Mouse (Mus musculus) cerebellum, adult 2 months (tissue): ENCODE measurements around the gene Grap. TPM values are rescaled to one million over a fixed set of nuclear protein-coding genes. Genes with fewer than 3 reads are reported as not detected.
A peak's percentile ranks its signal among the peaks of the same experiment; 100 is the strongest.

Source experiments
- DNase-seq, 2 experiments: peaks; one replicate each; pipeline ENCODE4 v3.0.0; 2021
- H3K27ac ChIP-seq: fragments of 200-500 bp; 2 replicates; pipeline ENCODE4 v1.5.1; 2012; ENCODE audit warnings: low read length, control low read depth, inconsistent platforms; ENCODE audit not compliant: insufficient read depth
- H3K27me3 ChIP-seq: fragments of 200-500 bp; 2 replicates; pipeline ENCODE4 v1.6.1; 2012; ENCODE audit warnings: inconsistent platforms, mild to moderate bottlenecking, low read length, moderate library complexity; ENCODE audit not compliant: control insufficient read depth, insufficient read depth
- H3K4me1 ChIP-seq: fragments of 200-500 bp; 2 replicates; pipeline ENCODE4 v1.6.1; 2011; ENCODE audit warnings: low read length; ENCODE audit not compliant: control insufficient read depth, insufficient read depth
- H3K4me3 ChIP-seq: fragments of 200-500 bp; replicated peaks from 2 replicates; pipeline ENCODE3; 2011; ENCODE audit warnings: mild to moderate bottlenecking, low read depth, low read length, control low read depth; ENCODE audit not compliant: insufficient read depth
- CTCF ChIP-seq: fragments of 200-500 bp; IDR thresholded peaks from 2 replicates; pipeline ENCODE4 v1.5.1; 2011; ENCODE audit warnings: low read depth, mild to moderate bottlenecking, control low read depth, low read length, moderate library complexity, borderline replicate concordance; ENCODE audit not compliant: insufficient read depth
- POLR2A ChIP-seq: fragments of 200-500 bp; IDR thresholded peaks from 2 replicates; pipeline ENCODE4 v1.6.1; 2011; ENCODE audit warnings: low read length, control low read depth, borderline replicate concordance; ENCODE audit not compliant: insufficient read depth
- WGBS: fragments of 180-500 bp; shearing (Covaris S2); methylation state at CpG from one replicate; pipeline ENCODE4 v1.1.7; 2018; 5-methylcytosine and 5-hydroxymethylcytosine counted together
- polyA plus RNA-seq: library from polyadenylated mRNA; depleted of rRNA; stranded (reverse); fragments of >200 nt; gene quantifications from 2 replicates; pipeline ENCODE4 v1.2.3, GENCODE M21; 2012

Grap gene
- polyA plus RNA-seq, 1 experiment = 5.4 TPM

DNA sequence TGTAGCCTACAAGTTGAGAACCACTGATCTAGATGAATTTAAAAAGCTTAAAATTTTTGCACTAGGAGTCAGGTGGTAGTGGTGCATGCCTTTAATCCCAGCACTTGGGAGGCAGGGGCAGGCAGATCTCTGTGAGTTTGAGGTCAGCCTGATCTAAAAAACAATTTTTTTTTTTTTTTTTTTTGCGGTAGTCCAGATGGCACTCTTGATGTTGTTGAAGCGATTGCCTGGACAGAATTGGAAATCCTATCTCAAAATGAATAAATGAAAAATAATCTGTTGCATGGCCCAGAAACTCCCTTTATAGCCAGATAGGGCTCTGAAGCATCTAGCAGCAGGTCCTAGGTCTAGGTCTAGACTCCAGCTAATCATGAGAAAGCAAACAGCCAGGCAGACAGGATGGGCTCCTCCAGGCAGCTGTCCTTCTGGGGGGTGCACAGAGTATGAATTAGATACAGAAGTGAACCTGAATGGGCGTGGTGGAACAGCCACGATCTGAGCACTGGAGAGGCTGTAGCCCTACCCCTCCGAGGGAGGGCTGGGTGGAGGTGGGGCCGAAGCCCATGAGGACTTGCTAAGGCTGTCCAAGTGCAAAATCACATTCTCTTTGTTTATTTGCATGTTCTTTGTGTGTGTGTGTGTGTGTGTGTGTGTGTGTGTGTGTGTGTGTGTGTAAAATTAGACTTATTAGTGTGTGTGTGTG lies 3.2 kb downstream of the Grap start:
- Histone ChIP-seq H3K4me3 (no peak overlapping the region), H3K4me1 (peaks cover 28% of the 10 kb centered on the region), H3K27me3 (no peaks in the 10 kb centered on the region), H3K27ac (no peak overlapping the region)
- 80% methylated on average over 6 of the region's 6 CpGs for WGBS
- no peak for TF ChIP-seq CTCF
- no peak for TF ChIP-seq POLR2A
- no peak for DNase-seq

DNA sequence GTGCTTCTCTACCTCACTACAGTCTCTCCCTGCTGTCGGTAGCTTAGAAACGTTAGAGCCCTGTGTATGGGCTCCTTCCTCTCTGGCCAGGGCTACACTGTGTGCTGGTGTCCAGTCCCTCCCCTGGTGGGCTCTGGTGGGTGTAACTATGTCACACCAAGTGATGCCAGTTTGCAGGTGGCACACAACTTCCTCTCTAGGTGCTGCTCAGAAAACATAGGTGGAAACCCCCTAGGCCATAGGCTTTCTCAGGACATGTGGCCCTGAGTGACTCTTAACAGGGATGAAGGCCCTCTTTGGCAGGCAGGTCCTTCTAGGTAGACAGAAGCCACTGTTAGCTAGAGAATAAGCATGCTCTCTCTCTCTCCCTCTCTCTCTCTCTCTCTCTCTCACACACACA lies 4.4 kb downstream of the Grap start:
- no peak overlapping the region for H3K4me3 ChIP-seq
- WGBS = 88% methylated on average over 2 of the region's 2 CpGs
- H3K27me3 ChIP-seq = no peaks in the 10 kb centered on the region
- no peak overlapping the region for H3K27ac ChIP-seq
- peaks cover 28% of the 10 kb centered on the region for H3K4me1 ChIP-seq
- TF ChIP-seq CTCF (no peak), POLR2A (no peak)
- no peak for DNase-seq

DNA sequence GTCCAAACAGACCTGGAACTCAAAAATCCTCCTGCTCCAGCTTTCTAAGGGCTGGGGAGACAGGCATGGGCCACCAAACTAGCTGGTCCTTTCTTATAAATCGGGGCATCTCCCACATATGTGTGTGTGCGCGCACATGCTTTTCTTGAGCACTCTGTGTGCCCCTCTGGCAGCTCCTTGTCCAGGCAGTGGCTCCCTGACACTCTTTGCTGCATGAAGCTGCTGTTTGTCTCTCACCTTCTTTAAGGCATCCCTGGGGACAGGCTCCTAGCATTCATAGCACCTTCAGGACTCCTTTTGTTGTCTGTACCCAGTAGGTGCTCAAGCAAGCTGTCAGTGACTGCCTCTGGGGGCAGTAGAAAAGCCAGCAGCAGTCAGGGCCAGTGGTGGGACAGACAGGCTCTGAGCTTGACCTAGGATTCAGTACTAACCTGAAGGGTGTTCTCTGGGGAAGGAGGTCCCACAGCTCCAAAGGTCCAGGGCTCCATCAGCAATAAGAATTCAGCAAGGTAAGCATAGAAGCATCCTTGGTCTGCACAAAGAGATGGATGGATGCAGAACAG lies 5.4 kb downstream of the Grap start:
- DNase-seq = no peak
- WGBS = 96% methylated on average over 3 of the region's 3 CpGs
- Histone ChIP-seq H3K27ac (no peak overlapping the region), H3K27me3 (no peaks in the 10 kb centered on the region), H3K4me3 (no peak overlapping the region), H3K4me1 (peaks cover 28% of the 10 kb centered on the region)
- TF ChIP-seq CTCF (no peak), POLR2A (no peak)

DNA sequence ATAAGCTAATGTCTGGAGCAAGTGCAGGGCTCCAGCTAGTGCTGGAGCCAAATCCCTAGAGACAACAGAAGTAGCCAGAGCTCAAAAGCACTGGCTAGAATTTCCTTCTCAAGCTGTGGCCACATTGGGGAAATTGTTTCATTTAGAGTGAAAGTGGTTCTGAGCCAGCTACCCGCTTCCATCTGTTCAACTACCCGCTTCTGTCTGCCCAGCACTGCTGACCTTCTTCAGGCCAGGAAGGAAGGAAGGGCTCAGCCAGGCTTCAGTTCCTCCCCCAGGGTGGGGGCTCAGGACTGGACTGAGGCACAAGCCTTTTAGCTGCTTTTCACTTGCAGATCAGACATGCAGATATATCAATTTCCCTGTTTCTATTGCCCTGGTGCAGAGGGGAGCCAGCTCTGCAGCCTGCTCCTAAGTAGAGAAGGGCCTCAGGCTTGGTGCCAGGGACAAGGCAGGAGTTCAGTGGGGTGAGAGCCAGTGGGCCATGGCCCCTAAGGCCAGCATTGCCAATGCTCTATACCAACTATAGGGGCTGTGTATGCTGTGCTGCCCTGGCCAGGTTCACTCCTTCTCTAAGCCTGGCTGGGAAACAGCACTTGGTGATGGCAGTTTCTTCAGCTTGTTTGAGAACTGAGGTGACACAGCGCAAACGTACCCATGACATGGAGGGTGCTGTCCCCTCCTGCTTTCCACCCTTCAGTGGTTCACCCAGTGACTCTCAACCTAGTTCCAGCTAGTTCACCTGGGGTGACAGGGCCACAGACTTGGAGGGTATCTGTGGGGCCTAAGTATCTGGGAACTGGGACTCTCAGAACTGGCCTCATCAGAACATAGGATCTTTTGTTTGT lies 6.2 kb downstream of the Grap start:
- Histone ChIP-seq H3K27me3 (no peaks in the 10 kb centered on the region), H3K4me1 (peaks cover 28% of the 10 kb centered on the region), H3K4me3 (no peak overlapping the region), H3K27ac (peak overlapping the region; percentile 4; the same call in 1 of the 2 replicates)
- TF ChIP-seq POLR2A (no peak), CTCF (no peak)
- 41% methylated on average over 4 of the region's 4 CpGs for WGBS
- peak; percentile 65 to 78 for DNase-seq

DNA sequence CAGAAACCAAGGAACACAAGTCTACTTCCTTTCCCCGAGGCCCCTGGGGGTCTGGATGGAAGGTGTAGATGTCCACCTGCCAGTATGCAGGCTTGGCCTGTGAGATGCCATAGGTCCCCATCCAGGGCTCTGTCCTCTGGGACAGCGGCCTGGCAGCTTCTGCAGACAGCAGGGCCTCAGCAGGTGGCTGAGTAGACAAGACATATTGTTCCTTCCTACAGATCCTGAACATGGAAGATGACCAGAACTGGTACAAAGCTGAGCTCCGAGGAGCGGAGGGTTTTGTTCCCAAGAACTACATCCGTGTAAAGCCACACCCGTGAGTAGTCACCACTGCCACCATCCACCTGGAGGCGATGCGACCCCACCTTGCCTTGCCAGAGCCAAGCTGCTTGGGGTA lies 6.9 kb downstream of the Grap start:
- 55% methylated on average over 8 of the region's 8 CpGs for WGBS
- Histone ChIP-seq H3K27me3 (no peaks in the 10 kb centered on the region), H3K27ac (no peak overlapping the region), H3K4me3 (no peak overlapping the region), H3K4me1 (peaks cover 28% of the 10 kb centered on the region)
- TF ChIP-seq POLR2A = no peak
- TF ChIP-seq CTCF = no peak
- DNase-seq = peak; percentile 49 to 55

DNA sequence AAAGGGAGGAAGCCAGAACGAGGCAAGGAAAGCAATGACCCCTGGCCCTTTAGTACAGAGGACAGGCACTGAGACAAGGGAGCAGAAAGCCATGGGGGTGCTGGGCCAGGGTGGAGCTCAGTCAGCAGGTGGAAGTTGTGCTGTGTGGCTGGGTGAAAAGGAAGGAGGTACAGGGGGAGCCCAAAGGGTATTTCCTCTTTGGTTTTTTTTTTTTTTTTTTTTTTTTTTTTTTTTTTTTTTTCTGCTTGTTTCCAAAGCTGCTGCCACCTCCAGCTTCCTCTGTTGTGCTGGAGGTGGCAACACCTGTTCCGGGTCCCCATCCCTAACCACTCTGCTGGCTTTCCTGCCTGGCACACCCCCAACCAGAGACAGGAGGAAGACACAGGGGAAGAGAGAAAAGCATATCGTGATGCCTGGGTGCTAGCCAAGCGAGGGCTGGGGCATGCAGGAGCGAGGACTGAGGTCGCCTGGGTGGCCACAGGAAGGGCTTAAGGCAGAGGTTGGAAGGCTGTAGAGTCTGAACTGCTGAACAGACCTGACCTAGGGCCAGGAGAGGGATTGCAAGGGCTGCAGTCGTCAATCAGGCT lies 7.8 kb downstream of the Grap start:
- Histone ChIP-seq H3K27ac (no peak overlapping the region), H3K4me3 (no peak overlapping the region), H3K27me3 (no peaks in the 10 kb centered on the region), H3K4me1 (peaks cover 28% of the 10 kb centered on the region)
- TF ChIP-seq POLR2A = no peak
- TF ChIP-seq CTCF = no peak
- WGBS = 72% methylated on average over 7 of the region's 7 CpGs
- no peak for DNase-seq

DNA sequence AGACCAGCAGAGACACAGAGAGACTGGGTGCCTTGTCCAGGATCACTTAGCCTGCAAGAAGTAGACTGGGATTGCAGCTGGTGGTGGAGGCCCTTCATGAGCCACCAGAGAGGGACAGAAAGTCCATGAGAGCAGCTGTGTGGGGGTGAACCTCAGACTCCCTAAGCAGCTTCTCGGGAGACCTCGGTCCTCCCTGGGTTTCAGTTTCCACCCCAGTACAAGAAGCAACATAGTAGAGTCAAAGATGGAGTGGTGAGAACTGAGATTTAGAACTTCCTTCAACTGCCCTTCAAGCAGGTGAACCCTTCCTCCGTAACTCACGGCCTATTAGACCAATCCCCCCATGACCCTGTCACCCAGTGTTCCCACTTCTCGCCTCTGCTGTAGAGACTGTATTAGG lies 9.1 kb downstream of the Grap start:
- over 99% methylated on average over 5 of the region's 5 CpGs for WGBS
- no peak overlapping the region for H3K4me3 ChIP-seq
- DNase-seq = no peak
- H3K4me1 ChIP-seq = peaks cover 28% of the 10 kb centered on the region
- no peak overlapping the region for H3K27ac ChIP-seq
- no peaks in the 10 kb centered on the region for H3K27me3 ChIP-seq
- TF ChIP-seq CTCF = no peak
- no peak for TF ChIP-seq POLR2A

DNA sequence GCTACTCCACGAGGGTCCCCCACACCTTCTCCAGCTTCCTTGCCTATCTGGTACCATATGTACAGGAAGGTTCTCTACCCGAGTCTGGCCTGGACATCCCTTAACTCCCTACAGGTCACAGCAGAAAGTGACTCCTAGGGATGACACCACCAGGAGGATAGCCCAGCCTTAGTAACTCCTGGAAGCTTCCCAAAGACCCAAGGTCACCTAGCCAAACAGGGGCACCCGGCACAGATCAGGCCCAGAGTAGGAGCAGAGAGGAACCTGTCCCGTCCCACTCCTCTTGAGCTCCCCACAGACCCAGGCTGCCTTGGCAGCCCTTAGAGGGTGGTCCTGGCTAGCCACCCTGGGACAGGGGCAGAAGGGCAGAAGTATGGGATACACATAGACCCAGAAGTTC lies 12.3 kb downstream of the Grap start:
- Histone ChIP-seq H3K27me3 (no peaks in the 10 kb centered on the region), H3K4me1 (peaks cover 1% of the 10 kb centered on the region; the same call in 1 of the 2 replicates), H3K4me3 (no peak overlapping the region), H3K27ac (no peak overlapping the region)
- WGBS = 69% methylated on average over 4 of the region's 4 CpGs
- no peak for DNase-seq
- no peak for TF ChIP-seq CTCF
- no peak for TF ChIP-seq POLR2A
